Mouse (Mus musculus) heart, embryonic 14.5 days (tissue): ENCODE measurements at regions not wholly inside any gene's neighbourhood (a gene's known extent, or its start where the extent isn't known, plus 50 kb on each side); places are given as distances from the start of the nearest gene placed in this dataset.

ENCODE experiments used
- ATAC-seq: fragments of 200-750 bp; cut with Nextera tagmentation; 2 replicates; pipeline ENCODE4 v1.8.0; 2017; ENCODE audit warnings: low read depth, moderate TSS enrichment; ENCODE audit not compliant: insufficient number of reproducible peaks, insufficient read depth, low FRiP score
- H3K27ac ChIP-seq, 2 experiments: fragments of 200-500 bp in 1 of 2; fragments of 300-500 bp in 1 of 2; sonication (generic) in 1 of 2; replicated peaks in 1 of 2; 2 replicates each; pipeline ENCODE4 v1.5.1; 2012 to 2014; ENCODE audit warnings: low read depth in 2 of 2, low read length in 2 of 2, control low read depth in 1 of 2, mild to moderate bottlenecking in 1 of 2, mixed read lengths in 1 of 2; ENCODE audit not compliant: control insufficient read depth in 1 of 2, insufficient read depth in 1 of 2
- H3K27me3 ChIP-seq: fragments of 300-500 bp; sonication (generic); 2 replicates; pipeline ENCODE4 v1.6.1; 2014; ENCODE audit warnings: mild to moderate bottlenecking, low read length, control low read depth; ENCODE audit not compliant: control insufficient read depth, insufficient read depth
- H3K36me3 ChIP-seq: fragments of 300-500 bp; sonication (generic); 2 replicates; pipeline ENCODE4 v1.6.1; 2014; ENCODE audit warnings: mild to moderate bottlenecking, control low read depth, low read length, mixed read lengths; ENCODE audit not compliant: control insufficient read depth, insufficient read depth
- H3K4me1 ChIP-seq, 2 experiments: fragments of 200-500 bp in 1 of 2; fragments of 300-500 bp in 1 of 2; sonication (generic) in 1 of 2; 2 replicates each; pipeline ENCODE4 v1.6.1; 2012 to 2014; ENCODE audit warnings: low read length in 2 of 2, control low read depth in 1 of 2, mixed read lengths in 1 of 2; ENCODE audit not compliant: control insufficient read depth in 2 of 2, insufficient read depth in 2 of 2
- H3K4me2 ChIP-seq: fragments of 300-500 bp; sonication (generic); 2 replicates; pipeline ENCODE4 v1.6.1; 2014; ENCODE audit warnings: mild to moderate bottlenecking, low read length
- H3K4me3 ChIP-seq, 2 experiments: fragments of 200-500 bp in 1 of 2; fragments of 300-500 bp in 1 of 2; sonication (generic) in 1 of 2; 2 replicates each; pipeline ENCODE4 v1.5.1; 2012 to 2014; ENCODE audit warnings: low read length in 2 of 2, mild to moderate bottlenecking in 2 of 2, control low read depth in 1 of 2, low read depth in 1 of 2, moderate library complexity in 1 of 2; ENCODE audit not compliant: control insufficient read depth in 1 of 2, insufficient read depth in 1 of 2
- H3K9ac ChIP-seq: fragments of 300-500 bp; sonication (generic); 2 replicates; pipeline ENCODE4 v1.6.1; 2014; ENCODE audit warnings: mild to moderate bottlenecking, low read length
- H3K9me3 ChIP-seq: fragments of 300-500 bp; sonication (generic); 2 replicates; pipeline ENCODE4 v1.6.1; 2016; ENCODE audit warnings: low read length, control low read depth; ENCODE audit not compliant: control insufficient read depth
- WGBS: fragments of 180-500 bp; shearing (Covaris S2); extraction: QIAGEN DNeasy Blood & Tissue Kit; methylation state at CpG from one replicate; pipeline ENCODE4 v1.1.7; 2014; 5-methylcytosine and 5-hydroxymethylcytosine counted together

DNA sequence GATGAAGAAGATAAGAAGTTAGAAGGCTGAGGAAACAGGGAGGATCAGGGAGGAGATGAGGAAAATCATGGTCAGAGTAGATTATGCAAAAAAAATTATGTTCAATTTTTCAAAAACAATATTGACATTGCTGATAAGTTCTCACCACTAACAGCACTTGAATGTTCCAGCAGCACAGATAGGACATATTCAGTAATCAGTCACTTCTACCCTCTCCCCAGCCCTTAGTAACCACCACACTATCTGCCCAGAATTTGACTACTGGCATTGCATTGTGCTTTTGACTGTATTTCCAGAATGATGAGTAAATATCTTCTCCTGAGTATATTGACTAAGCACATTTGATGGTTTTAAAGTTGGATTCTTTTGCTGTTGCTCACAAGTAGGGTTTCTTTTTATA is 140.5 kb downstream of the Cdca7 start:
- H3K36me3 ChIP-seq, result no peaks in the 10 kb centered on the region
- no peaks in the 10 kb centered on the region for H3K9me3 ChIP-seq

DNA sequence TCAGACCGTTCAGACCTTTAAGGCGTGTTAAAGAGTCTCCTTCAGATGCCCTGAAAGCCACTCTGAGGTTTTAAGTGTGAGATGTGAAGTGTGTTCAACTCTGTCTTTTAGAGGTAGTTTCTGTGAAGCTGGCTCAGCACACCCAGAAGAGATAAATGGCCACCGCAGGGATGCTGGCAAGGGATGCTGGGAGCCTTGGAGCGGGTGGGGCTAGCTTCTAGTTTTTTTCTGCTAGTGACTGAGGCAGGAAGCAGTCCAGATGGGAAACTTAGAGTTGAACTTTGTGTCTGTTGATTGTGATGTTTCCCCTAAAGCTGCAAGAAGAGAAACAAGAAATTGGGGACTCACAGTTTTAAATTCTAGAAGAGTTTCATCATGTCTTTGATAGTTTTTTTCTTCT is 143.5 kb downstream of the Cdca7 start:
- H3K27ac ChIP-seq, result no peak overlapping the region
- no peak overlapping the region for H3K4me2 ChIP-seq
- H3K4me1 ChIP-seq, result peaks cover 4 to 9% of the 10 kb centered on the region in 2 experiments; a peak in 3 of 4 replicates
- no peak for ATAC-seq
- no peak overlapping the region for H3K4me3 ChIP-seq
- H3K36me3 ChIP-seq, result no peaks in the 10 kb centered on the region
- no peaks in the 10 kb centered on the region for H3K9me3 ChIP-seq
- H3K9ac ChIP-seq, result no peak overlapping the region
- 43% methylated on average over 4 of the region's 4 CpGs for WGBS
- no peaks in the 10 kb centered on the region for H3K27me3 ChIP-seq

More for the DNA sequence above, 140.5 kb downstream of the Cdca7 start:
- peaks cover 6 to 8% of the 10 kb centered on the region in 2 experiments; a peak in 3 of 4 replicates for H3K4me1 ChIP-seq
- H3K27ac ChIP-seq, result no peak overlapping the region
- no peak overlapping the region for H3K4me2 ChIP-seq
- no peak for ATAC-seq
- no peak overlapping the region for H3K4me3 ChIP-seq
- H3K9ac ChIP-seq, result no peak overlapping the region
- no peaks in the 10 kb centered on the region for H3K27me3 ChIP-seq

DNA sequence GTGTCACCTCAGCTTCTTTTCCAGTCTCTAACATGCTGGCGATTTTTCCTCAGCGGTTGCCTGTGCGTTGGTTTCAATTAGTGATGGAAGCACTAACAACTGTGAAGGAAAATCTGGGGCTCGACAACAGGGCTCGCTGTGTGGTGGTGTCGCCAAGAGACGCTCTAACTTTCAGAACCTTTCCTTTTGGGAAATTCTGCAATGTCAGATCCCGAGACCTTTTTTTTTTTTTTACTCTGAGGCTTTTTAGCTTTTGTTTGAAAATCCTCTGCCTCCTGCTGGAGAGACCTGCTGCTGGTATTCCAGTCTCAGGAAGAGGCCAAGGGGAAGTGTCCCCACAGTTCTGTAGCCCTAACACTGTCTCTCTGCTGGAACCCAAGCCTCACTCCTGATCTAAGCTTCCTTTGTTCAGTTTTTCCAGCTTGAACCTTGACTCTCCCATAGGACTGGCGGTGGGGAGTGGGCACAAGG is 144.3 kb downstream of the Cdca7 start:
- WGBS, result 3% methylated on average over 9 of the region's 9 CpGs
- H3K9me3 ChIP-seq, result no peaks in the 10 kb centered on the region
- no peaks in the 10 kb centered on the region for H3K36me3 ChIP-seq
- no peak for ATAC-seq
- H3K27me3 ChIP-seq, result no peaks in the 10 kb centered on the region
- peak overlapping the region; percentile 14 to 26 for H3K4me3 ChIP-seq
- no peak overlapping the region for H3K27ac ChIP-seq
- peak overlapping the region; percentile 54 for H3K4me2 ChIP-seq
- H3K9ac ChIP-seq, result peak overlapping the region; percentile 18; the same call in 1 of the 2 replicates
- peaks cover 4 to 9% of the 10 kb centered on the region in 2 experiments; a peak in 3 of 4 replicates for H3K4me1 ChIP-seq

GRCm38 (mm10) chr2:72627915-72628314 is 152.0 kb downstream of the Cdca7 start:
- Histone ChIP-seq H3K9me3 (no peaks in the 10 kb centered on the region), H3K4me2 (no peak overlapping the region), H3K9ac (no peak overlapping the region), H3K4me3 (no peak overlapping the region), H3K27me3 (no peaks in the 10 kb centered on the region), H3K36me3 (no peaks in the 10 kb centered on the region), H3K27ac (no peak overlapping the region), H3K4me1 (peaks cover 6 to 11% of the 10 kb centered on the region in 2 experiments)
- 22% methylated on average over 3 of the region's 3 CpGs for WGBS
- ATAC-seq, result no peak

GRCm38 (mm10) chr2:72628626-72629470 is 152.9 kb downstream of the Cdca7 start:
- WGBS, result 51% methylated on average over 16 of the region's 16 CpGs
- H3K9me3 ChIP-seq, result no peaks in the 10 kb centered on the region
- no peaks in the 10 kb centered on the region for H3K36me3 ChIP-seq
- H3K27me3 ChIP-seq, result no peaks in the 10 kb centered on the region
- ATAC-seq, result no peak
- H3K4me1 ChIP-seq, result peaks cover 6 to 11% of the 10 kb centered on the region in 2 experiments
- H3K27ac ChIP-seq, result no peak overlapping the region
- no peak overlapping the region for H3K9ac ChIP-seq
- peak overlapping the region; percentile 29 for H3K4me2 ChIP-seq
- H3K4me3 ChIP-seq, result no peak overlapping the region

- Histone ChIP-seq H3K9me3 (no peaks in the 10 kb centered on the region), H3K4me2 (no peak overlapping the region), H3K27ac (no peak overlapping the region), H3K36me3 (no peaks in the 10 kb centered on the region), H3K9ac (no peak overlapping the region), H3K4me3 (no peak overlapping the region), H3K27me3 (no peaks in the 10 kb centered on the region), H3K4me1 (peaks cover 6 to 11% of the 10 kb centered on the region in 2 experiments)
- ATAC-seq, result no peak
- 81% methylated on average over 14 of the region's 14 CpGs for WGBS
Measured at GRCm38 (mm10) chr2:72629691-72630461, 153.9 kb downstream of the Cdca7 start.

DNA sequence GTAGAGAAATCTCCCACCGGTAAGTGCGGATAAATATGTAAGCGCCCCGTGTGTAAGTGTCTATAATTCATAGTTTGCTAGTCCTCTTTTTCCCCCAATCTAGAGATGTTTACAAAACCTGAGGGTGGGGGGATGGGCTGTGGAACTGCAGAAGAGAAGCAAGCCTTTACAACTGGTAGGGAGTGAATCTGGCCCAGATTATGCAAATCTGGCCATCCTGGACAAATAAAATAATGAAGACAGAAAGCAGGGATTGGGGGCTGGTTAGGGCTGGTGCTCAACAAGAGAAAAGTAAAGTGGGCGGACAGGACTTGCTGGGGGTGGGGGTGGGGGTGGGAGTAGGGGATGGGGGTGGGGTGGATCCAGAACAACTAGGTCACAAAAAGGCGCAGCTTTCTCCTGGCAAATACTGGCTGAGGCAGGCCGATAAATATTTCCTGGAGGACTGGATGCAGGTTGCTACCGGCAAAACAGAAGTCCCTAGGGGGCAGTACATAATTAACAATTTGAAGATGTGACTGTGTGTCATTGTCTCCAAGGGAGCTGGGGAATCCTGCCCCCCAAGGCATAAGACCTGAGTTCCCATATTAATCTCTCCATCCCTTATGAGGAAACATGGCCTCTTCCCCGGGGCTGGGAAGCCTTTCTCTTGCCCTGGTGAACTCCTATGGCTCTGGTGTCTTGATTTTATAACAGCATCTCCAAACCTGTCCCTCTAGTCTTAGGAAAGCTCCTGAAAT is 162.1 kb downstream of the Cdca7 start:
- ATAC-seq, result no peak
- H3K27ac ChIP-seq, result no peak overlapping the region
- no peak overlapping the region for H3K4me3 ChIP-seq
- no peak overlapping the region for H3K4me2 ChIP-seq
- 60% methylated on average over 9 of the region's 9 CpGs for WGBS
- no peaks in the 10 kb centered on the region for H3K27me3 ChIP-seq
- no peaks in the 10 kb centered on the region for H3K36me3 ChIP-seq
- H3K4me1 ChIP-seq, result peaks cover 4 to 14% of the 10 kb centered on the region in 2 experiments
- H3K9me3 ChIP-seq, result no peaks in the 10 kb centered on the region
- H3K9ac ChIP-seq, result no peak overlapping the region
